Mouse (Mus musculus) adipocyte (in vitro differentiated cells): ENCODE results near the gene Jmjd1c.
A peak's percentile ranks its signal among the peaks of the same experiment; 100 is the strongest.
"Not testable (repeated sequence)": the region's sequence is repeated elsewhere in the genome, so short reads cannot be mapped to it uniquely, and the experiment has no call there.

Experiments used
- DNase-seq: peaks from one replicate; pipeline ENCODE4 v3.0.0-alpha.2; 2016; ENCODE audit warnings: low spot score

The Jmjd1c gene

DNA sequence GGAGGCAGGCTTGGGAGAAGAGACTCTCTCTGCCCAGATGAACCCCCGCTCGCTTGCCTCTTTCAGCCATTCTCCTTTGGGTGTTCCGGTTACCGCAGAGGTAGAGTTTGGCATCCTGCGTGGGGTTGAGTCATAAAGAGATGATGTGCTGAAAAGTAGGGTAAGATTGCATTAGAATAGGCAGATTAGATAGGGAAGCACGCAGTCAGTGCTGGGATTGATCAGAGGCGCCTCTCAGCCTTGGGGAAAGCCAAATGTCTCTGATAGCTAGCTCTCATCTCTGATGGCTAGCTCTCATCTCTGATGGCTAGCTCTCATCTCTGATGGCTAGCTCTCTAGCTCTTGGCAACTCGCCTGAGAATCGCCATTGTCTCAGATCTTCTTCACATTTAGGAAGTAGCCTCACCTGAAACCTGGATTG is 4.9 kb downstream of the Jmjd1c start:
- no peak for DNase-seq

DNA sequence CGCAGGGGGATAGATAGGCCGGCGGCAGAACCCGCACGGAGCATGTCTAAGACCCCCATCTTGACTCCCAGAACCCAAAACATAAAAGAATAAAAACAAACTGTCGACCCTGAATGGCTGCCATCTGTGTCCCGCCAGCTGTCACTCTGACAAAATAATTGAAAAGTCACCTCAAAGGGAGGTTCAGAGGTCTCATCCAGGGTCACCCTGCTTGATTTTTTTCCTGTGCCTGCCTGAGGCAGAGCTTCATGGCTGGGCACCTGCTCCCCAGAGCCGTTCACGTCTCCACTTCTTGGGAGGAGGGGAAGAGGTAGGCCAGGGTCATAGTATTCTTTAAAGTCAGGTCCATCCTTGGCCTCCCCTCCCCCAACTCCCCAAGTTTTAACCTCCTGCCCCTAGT is 8.6 kb downstream of the Jmjd1c start:
- no peak for DNase-seq

DNA sequence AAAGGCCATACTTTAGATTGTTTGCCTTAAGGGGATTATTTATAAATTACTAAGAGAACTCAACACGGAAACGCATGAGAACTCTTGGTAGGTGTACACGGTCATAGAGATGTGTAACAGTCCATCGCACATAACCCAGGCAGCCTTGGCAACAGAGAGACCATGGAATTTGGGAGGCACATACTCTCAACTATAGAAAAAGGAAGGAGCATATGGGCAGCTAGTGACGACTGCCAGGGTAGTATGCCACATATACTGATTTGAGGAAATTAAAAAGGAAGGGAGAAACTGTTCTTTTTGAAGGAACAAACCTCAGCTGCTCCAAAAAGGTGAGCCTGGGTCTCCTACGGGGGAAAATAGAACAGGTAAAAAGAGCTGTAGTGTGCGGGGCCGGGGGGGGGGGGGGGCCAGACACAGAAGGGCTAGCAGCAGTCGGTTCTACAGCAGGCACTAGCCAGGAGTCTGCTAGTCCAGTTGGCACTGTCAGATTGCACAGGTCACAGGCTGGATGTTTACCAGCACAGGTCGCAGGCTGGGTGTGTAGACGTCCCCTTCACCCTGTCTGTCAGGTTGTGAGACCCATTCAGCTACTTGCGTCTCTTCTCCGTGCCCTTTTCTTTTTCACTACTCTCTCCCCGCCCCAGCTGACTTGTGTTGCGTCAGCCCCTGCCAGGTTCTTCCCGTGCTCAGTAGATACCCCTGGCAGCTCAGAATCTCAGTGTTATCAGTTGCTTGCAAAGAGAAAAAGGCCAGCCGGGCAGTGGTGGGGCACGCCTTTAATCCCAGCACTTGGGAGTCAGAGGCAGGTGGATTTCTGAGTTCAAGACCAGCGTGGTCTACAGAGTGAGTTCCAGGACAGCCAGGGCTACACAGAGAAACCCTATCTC is 9.6 kb downstream of the Jmjd1c start:
- no peak for DNase-seq

DNA sequence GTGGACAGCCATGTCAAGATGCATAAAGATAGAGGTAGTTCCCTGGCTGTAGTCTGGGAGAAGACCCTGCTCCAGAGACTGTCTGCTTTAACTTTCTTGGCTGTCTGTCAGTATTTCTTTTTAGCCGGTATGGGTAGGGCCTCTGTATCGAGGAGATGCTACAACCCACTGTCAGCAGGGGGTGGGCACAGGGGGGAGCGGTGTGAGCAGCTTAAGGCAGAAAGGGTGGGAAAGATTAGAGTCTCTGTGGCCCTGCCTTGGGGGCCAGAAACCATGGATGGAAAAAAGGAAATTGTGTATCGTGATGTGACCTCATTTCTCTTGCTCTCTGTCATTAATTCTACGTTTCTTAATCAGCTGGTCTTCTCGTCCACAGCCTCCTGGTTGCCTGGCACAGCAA is 10.5 kb downstream of the Jmjd1c start:
- DNase-seq, result no peak

DNA sequence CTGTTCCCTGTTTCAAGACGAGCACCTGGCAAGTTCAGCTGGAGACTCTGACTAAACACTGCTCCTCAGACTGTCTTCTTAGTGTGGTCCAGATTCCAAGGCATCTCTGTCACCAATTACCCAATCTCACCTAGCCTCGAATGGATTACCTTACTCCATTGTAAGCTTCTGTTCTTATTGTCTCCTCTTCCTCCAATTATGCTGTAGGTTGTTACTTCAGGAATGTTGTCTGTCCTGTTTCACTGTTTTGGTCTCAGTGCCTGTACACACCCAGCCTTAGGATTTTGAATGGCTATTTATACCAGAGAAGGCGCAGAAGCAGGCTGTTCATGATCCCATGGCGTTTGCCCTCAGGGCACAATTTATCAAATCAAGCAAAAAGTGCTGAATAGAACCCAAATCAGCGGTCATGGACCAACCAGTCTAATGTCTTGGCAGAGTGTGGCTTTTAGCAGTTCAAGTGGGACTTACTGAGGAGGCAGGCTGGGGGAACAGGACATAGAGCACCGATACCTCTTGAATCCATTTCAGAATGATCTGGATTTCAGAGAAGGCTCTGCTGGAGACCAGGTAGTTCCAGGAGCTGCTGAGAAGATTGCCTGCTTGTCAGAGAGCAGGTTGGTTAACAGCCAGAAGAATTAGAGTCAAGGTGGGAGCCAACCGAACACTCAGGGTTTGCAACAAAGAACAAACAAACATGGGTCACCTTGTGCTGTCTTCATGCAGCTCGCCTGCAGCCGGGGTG is 11.3 kb downstream of the Jmjd1c start:
- no peak for DNase-seq

DNA sequence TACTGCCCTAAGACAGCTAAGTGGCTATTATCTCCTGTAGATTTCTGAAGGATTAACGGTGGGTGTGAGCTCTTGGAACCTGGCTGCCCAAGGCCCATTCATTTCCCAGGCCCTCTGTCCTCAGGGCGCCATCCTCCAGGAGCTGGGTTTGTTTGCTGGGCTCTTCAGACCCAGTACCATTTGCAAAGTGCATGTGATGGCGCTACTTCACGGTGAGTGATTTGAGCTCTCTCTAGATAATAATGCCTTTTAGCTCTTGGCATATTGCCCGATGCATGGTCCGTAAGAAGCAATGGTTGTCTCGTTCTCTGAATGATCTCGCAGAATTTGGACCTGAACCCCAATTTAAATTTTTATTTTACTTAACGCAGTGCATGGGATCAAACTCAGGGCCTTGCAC is 12.2 kb downstream of the Jmjd1c start:
- DNase-seq, result no peak

DNA sequence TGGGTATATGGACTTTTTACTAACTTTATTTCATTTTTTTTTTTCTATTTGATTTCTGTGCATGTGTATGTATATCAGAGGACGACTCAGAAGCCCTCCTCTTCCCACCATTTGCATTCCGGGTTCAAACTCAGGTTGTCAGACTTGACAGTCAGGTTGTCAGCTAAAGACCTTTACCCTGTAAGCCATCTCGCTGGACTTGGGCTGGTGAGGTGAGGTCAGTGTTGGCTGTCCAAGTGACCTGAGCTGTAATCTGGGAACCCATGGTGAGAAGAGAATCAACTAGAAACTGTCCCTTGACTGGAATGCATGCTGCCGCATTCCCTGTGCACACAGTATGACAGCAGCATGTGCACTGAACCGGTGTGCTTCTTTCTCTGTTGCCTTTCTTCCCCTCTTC is 13.7 kb downstream of the Jmjd1c start:
- DNase-seq, result no peak

DNA sequence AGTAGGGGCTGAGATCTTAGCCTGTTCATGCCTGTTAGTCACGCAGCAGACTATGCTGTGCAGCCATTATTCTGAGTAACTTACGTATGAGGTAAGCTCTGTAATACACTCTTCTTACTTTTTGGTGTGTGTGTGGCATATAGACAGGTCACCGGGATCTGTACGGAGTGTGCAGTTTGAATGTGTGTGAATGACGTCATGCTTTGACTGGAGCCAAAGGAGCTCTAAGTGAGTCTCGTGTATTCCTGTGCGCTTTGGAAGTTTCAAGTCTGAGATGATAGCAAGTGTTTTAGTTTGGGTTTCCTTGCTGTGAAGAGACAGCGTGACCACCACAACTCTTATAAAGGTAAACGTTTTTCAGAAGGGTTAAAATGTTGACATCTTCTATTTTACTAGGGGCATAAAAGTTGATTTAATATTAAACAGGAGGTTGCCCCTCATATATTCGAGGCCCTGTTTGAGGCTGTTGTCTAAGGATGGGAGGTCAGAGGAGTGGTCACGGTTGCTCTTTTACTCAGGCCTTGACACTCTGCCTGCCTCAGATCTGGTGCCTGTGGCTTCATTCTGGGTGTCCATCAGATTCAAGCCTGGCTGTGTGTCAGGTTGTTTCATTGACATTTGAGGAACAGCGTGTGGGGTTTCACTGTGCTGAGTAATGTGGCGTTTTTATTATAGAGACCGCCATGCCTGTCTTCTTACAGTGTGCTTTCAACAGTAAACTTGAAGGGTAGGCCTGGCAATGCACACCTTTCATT is 15.3 kb downstream of the Jmjd1c start:
- DNase-seq, result no peak

DNA sequence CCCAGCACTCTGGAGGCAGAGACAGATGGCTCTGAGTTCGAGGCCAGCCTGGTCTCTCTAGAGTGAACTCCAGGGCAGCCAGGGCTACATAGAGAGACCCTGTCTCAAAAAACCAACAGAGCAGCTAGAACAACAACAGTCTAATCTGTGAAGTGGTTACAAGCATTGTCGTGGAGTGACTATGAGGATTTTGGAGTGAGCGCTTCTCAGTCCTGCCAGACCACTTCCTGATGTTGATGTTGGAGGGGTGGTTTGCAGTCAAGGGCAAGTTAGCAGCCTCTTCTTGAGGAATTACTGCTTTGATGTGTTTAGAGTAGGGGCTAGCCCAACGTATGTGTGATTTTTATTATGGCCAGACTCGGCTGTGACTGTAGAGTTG is 15.9 kb downstream of the Jmjd1c start:
- no peak for DNase-seq

DNA sequence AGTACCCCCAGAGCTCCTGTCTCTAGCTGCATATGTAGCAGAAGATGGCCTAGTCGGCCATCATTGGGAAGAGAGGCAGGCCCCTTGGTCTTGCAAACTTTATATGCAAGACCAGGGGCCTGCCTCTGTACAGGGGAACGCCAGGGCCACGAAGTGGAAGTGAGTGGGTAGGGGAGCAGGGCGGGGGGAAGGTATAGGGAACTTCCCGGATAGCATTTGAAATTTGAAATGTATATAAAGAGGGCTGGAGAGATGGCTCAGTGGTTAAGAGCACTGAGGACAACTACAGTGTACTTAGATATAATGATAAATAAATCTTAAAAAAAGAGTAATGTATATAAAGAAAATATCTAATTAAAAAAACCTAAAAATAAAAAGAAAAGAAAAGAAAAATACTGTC is 17.0 kb downstream of the Jmjd1c start:
- DNase-seq, result not testable (repeated sequence)

DNA sequence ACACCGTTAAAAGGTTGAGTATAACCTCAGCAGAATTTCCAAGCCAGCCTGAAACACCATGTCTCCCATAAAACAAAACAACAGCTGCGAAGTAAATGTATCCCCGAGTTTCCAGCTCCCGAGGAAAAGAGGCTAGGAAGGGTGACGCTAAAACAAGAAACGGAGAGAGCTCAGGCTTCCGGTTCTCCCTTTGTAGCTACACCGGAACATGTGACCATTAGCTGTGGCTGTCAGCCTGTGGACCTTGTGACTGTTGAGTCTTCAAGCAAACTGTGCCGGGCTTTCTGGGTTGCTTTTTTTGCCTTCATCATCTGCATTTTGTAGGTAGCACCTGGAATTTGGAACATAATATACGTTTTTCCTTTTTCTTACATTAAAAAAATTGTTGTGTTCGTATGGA is 17.9 kb downstream of the Jmjd1c start:
- no peak for DNase-seq

DNA sequence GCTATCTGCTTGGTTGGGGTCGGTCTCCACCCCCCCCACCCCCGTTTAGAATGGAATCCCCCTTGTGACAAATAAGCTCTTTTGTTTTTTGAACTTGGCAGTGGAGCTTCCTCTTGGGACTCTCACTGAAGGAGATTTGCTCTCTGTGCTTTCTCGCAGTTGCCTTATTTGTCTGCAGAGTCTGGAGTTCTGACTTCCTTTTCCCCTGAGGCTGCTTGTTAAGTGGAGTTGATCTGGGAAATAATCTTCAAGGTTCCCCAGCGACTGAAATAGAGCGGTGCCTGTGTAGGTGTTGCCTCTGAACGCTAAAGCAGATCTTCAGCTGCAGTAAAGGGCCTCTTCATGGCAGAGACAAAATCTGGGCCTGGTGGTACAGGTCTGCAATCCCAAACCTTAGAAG is 19.2 kb downstream of the Jmjd1c start:
- DNase-seq, result peak; percentile 64

DNA sequence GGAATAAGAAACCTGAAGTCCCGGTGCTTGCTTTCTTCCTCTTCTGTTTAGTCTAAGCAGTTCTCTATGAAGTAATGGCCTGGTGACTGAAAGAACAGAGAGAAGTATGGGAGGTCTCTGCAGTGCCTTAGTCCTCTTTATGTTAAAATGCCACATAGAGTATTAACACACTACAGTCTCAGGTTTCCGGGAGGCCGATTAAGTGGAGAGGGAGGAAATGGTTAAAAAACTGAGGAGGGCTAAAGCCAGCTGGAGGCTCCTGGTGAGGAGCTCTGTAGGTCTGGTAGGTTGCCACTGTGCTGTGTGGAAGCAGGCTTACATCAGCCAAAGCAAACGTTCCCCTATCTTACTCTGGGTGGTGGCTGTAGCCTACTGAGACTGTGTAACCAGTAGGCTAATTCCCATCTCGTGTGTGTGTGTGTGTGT is 19.8 kb downstream of the Jmjd1c start:
- peak; percentile 63 for DNase-seq

DNA sequence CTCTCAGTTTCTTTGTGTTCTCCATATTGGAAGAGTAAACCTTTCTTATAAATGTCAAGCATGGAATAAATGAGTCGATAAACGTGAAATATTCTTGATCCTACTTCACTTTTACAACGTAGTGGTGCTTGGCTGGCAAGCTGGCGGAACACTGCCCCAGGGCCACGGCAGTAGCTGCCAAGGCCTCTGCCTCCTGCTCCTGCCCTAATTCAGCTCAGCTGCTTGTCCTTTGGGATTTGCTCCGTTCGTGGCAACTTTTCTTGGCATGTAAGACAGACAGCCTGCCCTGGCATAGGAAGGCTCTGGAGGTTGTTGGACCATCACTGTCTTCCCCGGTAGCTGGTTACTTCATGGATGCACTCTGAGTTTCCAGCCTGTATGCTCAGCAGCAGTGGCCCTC is 20.3 kb downstream of the Jmjd1c start:
- DNase-seq, result peak; percentile 90

DNA sequence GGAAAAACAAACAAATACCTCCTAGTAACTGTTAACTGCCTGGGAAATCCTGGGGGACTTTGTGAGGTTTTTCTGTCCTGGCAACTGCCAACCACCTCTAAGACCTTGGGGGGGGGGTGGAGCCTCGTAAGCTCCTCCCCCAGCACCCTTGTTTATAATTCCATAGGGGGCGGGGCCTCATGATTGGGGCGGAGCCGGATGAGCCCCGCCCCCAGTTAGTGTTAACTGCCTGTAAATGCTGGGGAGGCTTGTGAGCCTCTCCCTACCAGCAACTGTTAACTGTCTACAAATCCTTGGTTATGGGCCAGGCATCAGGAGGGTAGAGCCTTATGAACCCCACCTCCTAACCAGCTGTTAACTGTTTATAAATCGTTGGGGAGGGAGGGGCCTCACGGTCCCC is 23.4 kb downstream of the Jmjd1c start:
- DNase-seq, result no peak

DNA sequence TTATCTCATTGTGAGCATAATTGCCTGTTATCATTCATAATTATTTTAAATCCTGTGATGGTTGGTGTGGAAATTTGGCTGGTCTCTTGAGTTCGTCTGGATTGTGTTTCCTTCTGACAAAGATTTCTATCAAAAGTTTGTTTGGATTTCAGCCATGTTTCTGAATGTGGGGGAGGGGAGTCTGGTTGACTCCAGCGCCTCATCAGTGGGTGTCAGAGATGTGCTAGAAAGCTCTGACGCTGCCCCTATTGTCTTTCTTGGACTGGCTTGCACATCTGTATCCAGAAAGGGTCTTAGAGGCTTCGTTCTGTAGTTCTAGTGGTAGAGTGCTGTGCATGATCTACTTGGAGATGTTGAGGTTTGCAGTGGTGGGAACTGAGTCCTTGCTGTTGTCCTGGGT is 24.3 kb downstream of the Jmjd1c start:
- DNase-seq, result no peak

DNA sequence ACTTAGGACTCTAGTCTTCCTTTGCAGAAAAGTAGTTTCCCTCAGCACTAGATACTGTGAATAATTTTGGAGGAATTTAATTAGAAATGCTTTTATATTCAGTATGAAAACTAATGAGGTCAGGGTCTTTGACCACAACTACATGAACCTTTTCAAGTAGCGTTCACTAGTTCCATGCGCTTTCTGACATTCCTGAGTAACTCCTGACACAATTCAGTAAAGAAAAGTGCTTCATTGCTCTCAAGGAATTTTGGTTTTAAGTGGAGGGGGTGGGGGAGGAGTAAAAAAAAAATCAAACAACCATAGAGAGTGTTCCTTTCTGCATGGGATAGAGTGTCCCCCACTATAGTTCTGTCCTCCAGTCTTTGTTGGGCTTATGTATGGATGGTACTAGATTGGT is 24.7 kb downstream of the Jmjd1c start:
- DNase-seq, result no peak

DNA sequence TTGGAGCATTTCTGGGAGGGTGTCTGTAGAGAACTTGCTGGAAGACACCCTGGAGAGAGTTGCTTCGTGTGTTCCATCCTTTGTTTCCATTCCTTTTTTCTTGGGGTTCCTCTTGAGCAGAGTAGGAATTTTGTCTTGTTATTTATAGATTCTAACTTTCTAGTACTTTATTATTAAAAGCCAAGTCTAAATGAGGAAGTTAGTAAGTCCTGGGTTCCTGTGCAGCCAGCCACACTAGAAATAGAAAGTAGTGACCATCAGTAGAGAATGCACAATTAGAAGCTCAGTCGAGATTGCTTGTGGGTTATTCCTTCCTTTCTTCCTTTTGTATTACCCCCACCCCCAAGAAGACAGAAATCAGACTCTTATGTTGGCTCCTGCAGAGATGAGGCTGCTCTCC is 27.8 kb downstream of the Jmjd1c start:
- no peak for DNase-seq

DNA sequence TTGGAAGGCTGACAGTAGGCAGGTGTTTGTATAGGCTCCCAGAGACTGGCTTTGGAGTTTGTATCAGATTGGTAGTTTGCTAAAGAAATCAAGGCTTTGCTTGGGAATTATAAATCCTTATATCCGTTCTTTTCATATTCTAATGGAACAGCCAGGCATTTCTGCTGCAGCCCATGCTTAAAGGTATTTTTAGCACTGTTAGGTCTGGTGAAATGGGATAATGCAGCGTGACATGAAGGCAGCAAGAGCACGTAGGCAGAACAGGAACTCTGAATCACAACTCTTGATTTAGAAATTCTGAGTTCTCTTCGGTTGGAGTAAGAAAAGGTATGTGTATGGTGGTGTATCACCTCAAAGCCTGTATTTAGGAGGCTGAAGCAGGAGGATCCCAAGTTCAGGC is 28.2 kb downstream of the Jmjd1c start:
- DNase-seq, result no peak

DNA sequence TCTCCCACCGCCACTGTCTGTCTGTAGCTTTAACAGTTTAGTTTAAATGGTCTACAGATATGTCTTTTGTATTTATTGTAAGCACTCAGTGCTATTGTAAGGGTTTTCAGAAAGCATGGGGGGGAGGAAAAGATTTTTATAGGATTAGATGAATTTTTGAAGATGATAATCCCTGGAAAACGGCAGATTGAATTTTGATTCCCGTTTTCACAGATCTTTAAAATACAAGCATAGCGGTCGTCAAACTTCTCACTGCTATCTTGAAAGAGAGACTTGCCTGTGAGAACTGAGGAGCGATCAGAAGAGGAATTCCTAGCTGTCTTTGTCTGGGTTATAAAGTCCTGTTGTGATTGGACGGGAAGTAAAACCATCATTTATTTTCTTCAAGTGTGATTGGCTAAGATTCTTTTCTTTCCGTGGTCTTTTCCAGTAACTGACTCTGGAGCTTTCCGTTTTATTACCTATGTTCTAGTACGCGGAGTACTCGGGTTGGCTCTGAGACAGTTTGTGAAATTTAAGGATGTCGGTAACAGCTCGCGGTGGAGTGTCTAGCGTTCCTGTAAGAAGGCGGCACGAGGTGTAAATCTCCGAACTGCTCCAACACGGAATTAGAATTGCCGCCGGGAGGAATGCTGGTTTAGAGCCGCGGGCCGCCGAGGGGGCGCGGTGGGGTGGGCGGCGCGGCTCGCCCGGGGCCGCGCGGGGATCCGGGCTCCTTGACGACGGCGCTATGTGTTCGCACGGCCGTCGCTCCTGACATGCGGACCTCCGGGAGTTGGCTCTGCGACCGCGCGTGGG is 30.3 kb downstream of the Jmjd1c start:
- DNase-seq, result peak; percentile 81

DNA sequence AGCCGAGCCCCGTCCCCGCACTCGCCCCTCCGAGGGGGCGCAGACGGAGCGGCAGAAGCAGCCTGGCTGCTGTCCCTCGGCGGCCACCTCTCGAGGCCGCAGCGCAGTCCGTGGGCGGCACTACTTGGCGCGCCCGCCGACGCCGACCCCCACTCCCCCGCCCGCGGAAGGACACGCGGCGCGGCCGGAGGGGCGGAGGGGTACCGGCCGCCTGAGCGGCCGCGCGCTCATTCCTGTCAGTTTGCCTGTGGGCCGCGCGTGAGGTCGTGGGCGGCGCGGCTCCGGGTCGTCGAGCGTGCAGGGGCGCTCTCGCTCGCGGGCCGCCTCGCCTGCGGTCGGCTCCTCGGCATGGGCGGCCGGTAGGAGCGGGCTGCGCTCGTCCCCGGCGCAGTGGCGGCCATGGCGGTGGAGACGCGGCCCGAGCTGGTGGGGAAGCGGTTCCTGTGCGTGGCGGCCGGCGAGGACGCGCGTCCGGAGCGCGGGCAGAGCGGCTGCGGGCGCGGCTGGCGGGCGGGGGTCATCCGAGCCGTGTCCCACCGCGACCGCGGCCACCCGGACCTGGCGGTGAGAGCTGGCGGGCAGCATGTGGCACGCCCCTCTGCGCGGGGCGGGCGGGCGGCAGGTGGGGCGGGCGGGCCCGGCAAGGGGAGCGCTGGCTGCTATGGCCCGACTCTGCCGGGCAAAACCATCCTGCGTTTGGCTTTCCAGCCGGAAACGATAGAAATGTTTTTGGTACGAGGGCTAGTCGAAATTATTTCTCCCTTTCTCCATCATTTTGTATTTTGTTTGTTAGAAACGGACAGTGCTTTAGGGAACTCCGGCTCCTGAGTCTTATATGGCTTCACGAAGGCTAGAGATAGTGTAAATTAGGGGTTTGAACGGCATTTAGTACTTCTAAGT is 31.2 kb downstream of the Jmjd1c start:
- peak; percentile 22 for DNase-seq
